Mouse (Mus musculus) forebrain, embryonic 10.5 days (tissue): ENCODE measurements around the gene Usp45. TPM values are rescaled to one million over a fixed set of nuclear protein-coding genes. Genes with fewer than 3 reads are reported as not detected.

Experiments used
- DNase-seq: peaks from one replicate; pipeline ENCODE4 v3.0.0-alpha.2; 2017; ENCODE audit warnings: low spot score; ENCODE audit errors: extremely low spot score
- H3K27ac ChIP-seq: fragments of 300-500 bp; sonication (generic); 2 replicates; pipeline ENCODE4 v1.5.1; 2016; ENCODE audit warnings: mild to moderate bottlenecking
- H3K27me3 ChIP-seq: fragments of 300-500 bp; sonication (generic); 2 replicates; pipeline ENCODE4 v1.6.1; 2016; ENCODE audit warnings: mild to moderate bottlenecking; ENCODE audit not compliant: poor library complexity, severe bottlenecking
- H3K36me3 ChIP-seq: fragments of 300-500 bp; sonication (generic); replicated peaks from 2 replicates; pipeline ENCODE4 v1.6.1; 2016; ENCODE audit warnings: mild to moderate bottlenecking, moderate library complexity
- H3K4me1 ChIP-seq: fragments of 300-500 bp; sonication (generic); 2 replicates; pipeline ENCODE4 v1.6.1; 2016
- H3K4me3 ChIP-seq: fragments of 300-500 bp; sonication (generic); 2 replicates; pipeline ENCODE4 v1.5.1; 2016; ENCODE audit warnings: mild to moderate bottlenecking, moderate library complexity
- H3K9me3 ChIP-seq: fragments of 300-500 bp; sonication (generic); 2 replicates; pipeline ENCODE4 v1.6.1; 2016; ENCODE audit warnings: mild to moderate bottlenecking, moderate library complexity
- WGBS: fragments of 180-500 bp; shearing (Covaris S2); methylation state at CpG from one replicate; pipeline ENCODE4 v1.1.7; 2016; 5-methylcytosine and 5-hydroxymethylcytosine counted together
- polyA plus RNA-seq: library from polyadenylated mRNA; unstranded; fragments of >200 nt; fragmentation: Nextera tagmentation; extraction: Ambion mirVana; gene quantifications from 2 replicates; pipeline ENCODE4 v1.2.1, GENCODE M21; 2016

Gene Usp45
- polyA plus RNA-seq, 1 experiment from 2014 or later = 12.0 TPM

DNA sequence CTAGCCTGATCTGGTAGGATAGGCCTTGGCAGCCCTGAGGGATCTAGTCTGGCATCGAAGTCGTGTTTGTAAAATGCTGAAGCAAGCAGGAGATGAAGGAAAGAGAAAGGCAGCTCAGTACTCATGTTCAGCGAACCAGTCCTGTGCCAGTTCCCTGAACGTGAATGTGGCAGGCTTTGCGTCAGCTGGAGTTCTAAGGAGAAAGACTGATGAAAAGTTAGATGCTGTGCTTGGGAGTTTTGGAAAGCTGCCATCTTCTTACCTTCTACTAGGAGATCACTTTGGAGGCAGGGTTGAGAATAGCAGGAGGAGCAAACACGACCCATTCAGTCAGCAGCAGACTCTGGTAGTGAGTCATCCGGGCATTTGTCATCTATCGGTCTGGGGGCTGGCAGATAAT is 118.9 kb downstream of the Usp45 start:
- H3K27ac ChIP-seq = no peak overlapping the region
- no peaks in the 10 kb centered on the region for H3K36me3 ChIP-seq
- no peaks in the 10 kb centered on the region for H3K4me1 ChIP-seq
- 93% methylated on average over 8 of the region's 8 CpGs for WGBS
- no peaks in the 10 kb centered on the region for H3K9me3 ChIP-seq
- no peaks in the 10 kb centered on the region for H3K27me3 ChIP-seq
- H3K4me3 ChIP-seq = no peak overlapping the region
- DNase-seq = no peak

Other genes with a start within 250 kb of the Usp45 start
- gene Prdm13, start 81.2 kb upstream of the Usp45 start, polyA plus RNA-seq = 0.04 and 0.10 TPM in 2 replicates
- 55.7 and 58.9 TPM in 2 replicates for gene Ccnc, start 39.5 kb upstream of the Usp45 start, polyA plus RNA-seq
- gene Tstd3, start 56 bp downstream of the Usp45 start, polyA plus RNA-seq = 24.3 and 25.2 TPM in 2 replicates
- 143 and 163 TPM in 2 replicates for gene Pnisr, start 80.4 kb downstream of the Usp45 start, polyA plus RNA-seq
- 12.8 and 13.1 TPM in 2 replicates for gene Coq3, start 112.5 kb downstream of the Usp45 start, polyA plus RNA-seq
- 9.0 and 10.5 TPM in 2 replicates for gene Faxc, start 164.2 kb downstream of the Usp45 start, polyA plus RNA-seq